Mouse (Mus musculus) hindbrain, embryonic 16.5 days (tissue): ENCODE measurements around the gene Man1c1. TPM values are rescaled to one million over a fixed set of nuclear protein-coding genes. Genes with fewer than 3 reads are reported as not detected.

ENCODE experiments used
- ATAC-seq: fragments of 200-750 bp; cut with Nextera tagmentation; 2 replicates; pipeline ENCODE4 v1.8.0; 2017; ENCODE audit warnings: moderate TSS enrichment, moderate library complexity
- H3K27ac ChIP-seq: fragments of 300-500 bp; sonication (generic); 2 replicates; pipeline ENCODE4 v1.5.1; 2014; ENCODE audit warnings: low read depth, mild to moderate bottlenecking, control low read depth, low read length, moderate library complexity
- H3K27me3 ChIP-seq: fragments of 300-500 bp; sonication (generic); replicated peaks from 2 replicates; pipeline ENCODE4 v1.6.1; 2014; ENCODE audit warnings: low read length; ENCODE audit not compliant: control insufficient read depth, insufficient read depth
- H3K36me3 ChIP-seq: fragments of 300-500 bp; sonication (generic); 2 replicates; pipeline ENCODE4 v1.6.1; 2014; ENCODE audit warnings: mild to moderate bottlenecking, low read length, moderate library complexity, mixed read lengths; ENCODE audit not compliant: control insufficient read depth, insufficient read depth
- H3K4me1 ChIP-seq: fragments of 300-500 bp; sonication (generic); 2 replicates; pipeline ENCODE4 v1.6.1; 2014; ENCODE audit warnings: low read depth, low read length; ENCODE audit not compliant: control insufficient read depth, insufficient read depth
- H3K4me2 ChIP-seq: fragments of 300-500 bp; sonication (generic); 2 replicates; pipeline ENCODE4 v1.6.1; 2014; ENCODE audit warnings: mild to moderate bottlenecking, low read length, control low read depth, moderate library complexity
- H3K4me3 ChIP-seq: fragments of 300-500 bp; sonication (generic); 2 replicates; pipeline ENCODE4 v1.5.1; 2014; ENCODE audit warnings: mild to moderate bottlenecking, low read length, control low read depth, moderate library complexity
- H3K9ac ChIP-seq: fragments of 300-500 bp; sonication (generic); 2 replicates; pipeline ENCODE4 v1.6.1; 2014; ENCODE audit warnings: low read depth, mild to moderate bottlenecking, control low read depth, low read length, moderate library complexity
- H3K9me3 ChIP-seq: fragments of 300-500 bp; sonication (generic); 2 replicates; pipeline ENCODE4 v1.6.1; 2014; ENCODE audit warnings: mild to moderate bottlenecking, low read length, moderate library complexity; ENCODE audit not compliant: control insufficient read depth
- whole genome bisulfite sequencing: fragments of 180-500 bp; shearing (Covaris S2); extraction: QIAGEN DNeasy Blood & Tissue Kit; methylation state at CpG from one replicate; pipeline ENCODE4 v1.1.7; 2014; 5-methylcytosine and 5-hydroxymethylcytosine counted together
- polyA plus RNA-seq: library from polyadenylated mRNA; unstranded; fragments of >200 nt; fragmentation: Nextera tagmentation; extraction: Ambion mirVana; gene quantifications from 2 replicates; pipeline ENCODE4 v1.2.1, GENCODE M21; 2015

Gene Man1c1
- polyA plus RNA-seq, 1 experiment from 2014 or later: 3.7 TPM

- WGBS: 65% methylated on average over 5 of the region's 5 CpGs
These were observed 66.0 kb downstream of the Man1c1 start for GRCm38 (mm10) chr4:134638111-134638550.

GRCm38 (mm10) chr4:134636406-134636805 is 67.7 kb downstream of the Man1c1 start:
- Histone ChIP-seq H3K4me2 (no peak overlapping the region), H3K9me3 (no peaks in the 10 kb centered on the region), H3K4me3 (no peak overlapping the region), H3K4me1 (peaks cover 24% of the 10 kb centered on the region), H3K9ac (no peak overlapping the region), H3K27me3 (no peaks in the 10 kb centered on the region), H3K27ac (no peak overlapping the region), H3K36me3 (no peaks in the 10 kb centered on the region)
- 54% methylated on average over 8 of the region's 8 CpGs for WGBS
- no peak for ATAC-seq

More at GRCm38 (mm10) chr4:134638111-134638550, 66.0 kb downstream of the Man1c1 start:
- no peaks in the 10 kb centered on the region for H3K27me3 ChIP-seq
- no peak overlapping the region for H3K4me2 ChIP-seq
- H3K4me1 ChIP-seq: peaks cover 11% of the 10 kb centered on the region
- ATAC-seq: no peak
- no peak overlapping the region for H3K4me3 ChIP-seq
- H3K27ac ChIP-seq: no peak overlapping the region
- no peaks in the 10 kb centered on the region for H3K36me3 ChIP-seq
- H3K9ac ChIP-seq: no peak overlapping the region
- no peaks in the 10 kb centered on the region for H3K9me3 ChIP-seq

- ATAC-seq: peak; percentile 22; the same call in 1 of the 2 replicates
- WGBS: 38% methylated on average over 13 of the region's 13 CpGs
- no peaks in the 10 kb centered on the region for H3K36me3 ChIP-seq
- H3K9ac ChIP-seq: no peak overlapping the region
- no peaks in the 10 kb centered on the region for H3K27me3 ChIP-seq
- no peak overlapping the region for H3K4me2 ChIP-seq
- peaks cover 26% of the 10 kb centered on the region for H3K4me1 ChIP-seq
- peak overlapping the region; percentile 21 for H3K27ac ChIP-seq
- H3K9me3 ChIP-seq: no peaks in the 10 kb centered on the region
- no peak overlapping the region for H3K4me3 ChIP-seq
These were observed 70.1 kb downstream of the Man1c1 start for GRCm38 (mm10) chr4:134634001-134634400.

GRCm38 (mm10) chr4:134632131-134632711 is 71.9 kb downstream of the Man1c1 start:
- peak; percentile 65 for ATAC-seq
- WGBS: 19% methylated on average over 13 of the region's 13 CpGs
- Histone ChIP-seq H3K27me3 (no peaks in the 10 kb centered on the region), H3K4me1 (peaks cover 36% of the 10 kb centered on the region), H3K9ac (peak overlapping the region; percentile 17; the same call in 1 of the 2 replicates), H3K27ac (peak overlapping the region; percentile 75), H3K9me3 (no peaks in the 10 kb centered on the region), H3K4me2 (no peak overlapping the region), H3K36me3 (no peaks in the 10 kb centered on the region), H3K4me3 (no peak overlapping the region)

- Histone ChIP-seq H3K4me1 (peaks cover 40% of the 10 kb centered on the region), H3K36me3 (no peaks in the 10 kb centered on the region), H3K4me3 (no peak overlapping the region), H3K4me2 (peak overlapping the region; percentile 12; the same call in 1 of the 2 replicates), H3K27me3 (no peaks in the 10 kb centered on the region), H3K9me3 (no peaks in the 10 kb centered on the region), H3K27ac (peak overlapping the region; percentile 75), H3K9ac (peak overlapping the region; percentile 17; the same call in 1 of the 2 replicates)
- 24% methylated on average over 14 of the region's 14 CpGs for WGBS
- peak; percentile 66 for ATAC-seq
These were observed 72.5 kb downstream of the Man1c1 start for GRCm38 (mm10) chr4:134631471-134632130.

GRCm38 (mm10) chr4:134628575-134629384 is 75.3 kb downstream of the Man1c1 start:
- Histone ChIP-seq H3K9ac (no peak overlapping the region), H3K4me1 (peaks cover 42% of the 10 kb centered on the region), H3K9me3 (no peaks in the 10 kb centered on the region), H3K36me3 (no peaks in the 10 kb centered on the region), H3K27me3 (no peaks in the 10 kb centered on the region), H3K4me3 (no peak overlapping the region), H3K4me2 (no peak overlapping the region), H3K27ac (peak overlapping the region; percentile 31)
- no peak for ATAC-seq
- 82% methylated on average over 10 of the region's 10 CpGs for WGBS

- ATAC-seq: no peak
- Histone ChIP-seq H3K36me3 (no peaks in the 10 kb centered on the region), H3K27ac (no peak overlapping the region), H3K4me3 (no peak overlapping the region), H3K4me2 (no peak overlapping the region), H3K9ac (no peak overlapping the region), H3K9me3 (no peaks in the 10 kb centered on the region), H3K27me3 (no peaks in the 10 kb centered on the region), H3K4me1 (peaks cover 41% of the 10 kb centered on the region)
- WGBS: 55% methylated on average over 7 of the region's 7 CpGs
These were observed 76.0 kb downstream of the Man1c1 start for GRCm38 (mm10) chr4:134628058-134628457.

- Histone ChIP-seq H3K4me1 (peaks cover 31% of the 10 kb centered on the region), H3K36me3 (no peaks in the 10 kb centered on the region), H3K27ac (no peak overlapping the region), H3K27me3 (no peaks in the 10 kb centered on the region), H3K4me3 (no peak overlapping the region), H3K4me2 (no peak overlapping the region), H3K9ac (no peak overlapping the region), H3K9me3 (no peaks in the 10 kb centered on the region)
- no peak for ATAC-seq
- 84% methylated on average over 2 of the region's 2 CpGs for WGBS
These were observed 77.2 kb downstream of the Man1c1 start for GRCm38 (mm10) chr4:134626883-134627282.

GRCm38 (mm10) chr4:134626350-134626749 is 77.7 kb downstream of the Man1c1 start:
- H3K9me3 ChIP-seq: no peaks in the 10 kb centered on the region
- no peak overlapping the region for H3K27ac ChIP-seq
- H3K9ac ChIP-seq: no peak overlapping the region
- H3K4me1 ChIP-seq: peaks cover 26% of the 10 kb centered on the region
- ATAC-seq: no peak
- H3K27me3 ChIP-seq: no peaks in the 10 kb centered on the region
- H3K36me3 ChIP-seq: no peaks in the 10 kb centered on the region
- no peak overlapping the region for H3K4me3 ChIP-seq
- WGBS: 88% methylated on average over 4 of the region's 4 CpGs
- H3K4me2 ChIP-seq: no peak overlapping the region
